ENCODE assay signal across 8 mouse cellular contexts in genomic region chr1:157411341-157411710, GRCm38 (mm10). TPM values are rescaled to one million over a fixed set of nuclear protein-coding genes. Genes with fewer than 3 reads are reported as not detected.
DNase-seq lines count a peak whose midpoint lies in the region; ATAC-seq lines count a peak whose summit lies in the region.

No protein-coding gene starts in this region.

- H3K9me3 ChIP-seq in lung, embryonic 15.5 days, result no peaks in the 10 kb centered on the region
- H3K9me3 ChIP-seq in embryonic facial prominence, embryonic 15.5 days (replicated peaks), result no peaks in the 10 kb centered on the region
- no peaks in the 10 kb centered on the region for H3K9me3 ChIP-seq in limb, embryonic 10.5 days (replicated peaks)
- no peaks in the 10 kb centered on the region for H3K9me3 ChIP-seq in neural tube, embryonic 15.5 days (replicated peaks)

- ATAC-seq in lung, embryonic 15.5 days (ENCODE audit: borderline replicate concordance, extremely low read depth, low FRiP score, low TSS enrichment), result no peak
- no peak for ATAC-seq in embryonic facial prominence, embryonic 15.5 days (ENCODE audit: insufficient number of reproducible peaks, low FRiP score, low TSS enrichment, low read depth)
- no peak for ATAC-seq in neural tube, embryonic 15.5 days (ENCODE audit: low FRiP score)

- WGBS in lung, embryonic 15.5 days, result under 1% methylated on average over 4 of the region's 4 CpGs
- 1% methylated on average over 4 of the region's 4 CpGs for WGBS in embryonic facial prominence, embryonic 15.5 days
- WGBS in limb, embryonic 10.5 days, result 0% methylated on average over 4 of the region's 4 CpGs
- 0% methylated on average over 4 of the region's 4 CpGs for whole genome bisulfite sequencing in neural tube, embryonic 15.5 days

- H3K36me3 ChIP-seq in lung, embryonic 15.5 days, result no peaks in the 10 kb centered on the region
- H3K36me3 ChIP-seq in embryonic facial prominence, embryonic 15.5 days, result no peaks in the 10 kb centered on the region
- H3K36me3 ChIP-seq in limb, embryonic 10.5 days, result no peaks in the 10 kb centered on the region
- no peaks in the 10 kb centered on the region for H3K36me3 ChIP-seq in neural tube, embryonic 15.5 days

- DNase-seq in lung, postnatal 4 days, result no peak
- DNase-seq in limb, embryonic 10.5 days (ENCODE audit: low spot score), result no peak
- no peak for DNase-seq in adrenal gland, postnatal 25 days
- no peak for DNase-seq in cerebellum, postnatal 14 days
- no peak for DNase-seq in cerebellum, adult 8-10 months

- peak overlapping the region; percentile 69 for H3K9ac ChIP-seq in lung, embryonic 15.5 days
- H3K9ac ChIP-seq in embryonic facial prominence, embryonic 15.5 days, result peak overlapping the region; percentile 50
- peak overlapping the region; percentile 85 for H3K9ac ChIP-seq in neural tube, embryonic 15.5 days (replicated peaks)

- H3K27ac ChIP-seq in lung, embryonic 15.5 days, result peak overlapping the region; percentile 96
- no peak overlapping the region; the same call in 1 of the 2 replicates for H3K27ac ChIP-seq in embryonic facial prominence, embryonic 15.5 days (replicated peaks)
- peak overlapping the region; percentile 92 for H3K27ac ChIP-seq in limb, embryonic 10.5 days
- H3K27ac ChIP-seq in neural tube, embryonic 15.5 days (replicated peaks), result peak overlapping the region; percentile 98

- H3K4me1 ChIP-seq in lung, embryonic 15.5 days, result peaks cover 21% of the 10 kb centered on the region
- no peaks in the 10 kb centered on the region for H3K4me1 ChIP-seq in embryonic facial prominence, embryonic 15.5 days
- H3K4me1 ChIP-seq in limb, embryonic 10.5 days, result peaks cover 12% of the 10 kb centered on the region
- peaks cover 13% of the 10 kb centered on the region for H3K4me1 ChIP-seq in neural tube, embryonic 15.5 days

- peak overlapping the region; percentile 87 for H3K4me2 ChIP-seq in lung, embryonic 15.5 days
- peak overlapping the region; percentile 82 for H3K4me2 ChIP-seq in embryonic facial prominence, embryonic 15.5 days (replicated peaks)
- H3K4me2 ChIP-seq in neural tube, embryonic 15.5 days, result peak overlapping the region; percentile 72

- no peaks in the 10 kb centered on the region for H3K27me3 ChIP-seq in lung, embryonic 15.5 days
- no peaks in the 10 kb centered on the region for H3K27me3 ChIP-seq in embryonic facial prominence, embryonic 15.5 days
- no peaks in the 10 kb centered on the region for H3K27me3 ChIP-seq in limb, embryonic 10.5 days (ENCODE audit: low read depth, poor library complexity, severe bottlenecking)
- H3K27me3 ChIP-seq in neural tube, embryonic 15.5 days (replicated peaks), result no peaks in the 10 kb centered on the region

- peak overlapping the region; percentile 91 for H3K4me3 ChIP-seq in lung, embryonic 15.5 days
- H3K4me3 ChIP-seq in embryonic facial prominence, embryonic 15.5 days (replicated peaks), result peak overlapping the region; percentile 93
- H3K4me3 ChIP-seq in limb, embryonic 10.5 days, result peak overlapping the region; percentile 97
- H3K4me3 ChIP-seq in neural tube, embryonic 15.5 days (replicated peaks), result peak overlapping the region; percentile 94

RNA-seq across cellular contexts. Expression of gene Rasal2, which starts 1.1 kb away (rescaled TPM):
- polyA plus RNA-seq in lung, embryonic 15.5 days (2015; fragmentation: Nextera tagmentation; extraction: Ambion mirVana), result 8.9 and 9.5 TPM in 2 replicates
- 16.8 and 17.1 TPM in 2 replicates for polyA plus RNA-seq in embryonic facial prominence, embryonic 15.5 days (2015; fragmentation: Nextera tagmentation; extraction: Ambion mirVana)
- 5.8 and 6.2 TPM in 2 replicates for polyA plus RNA-seq in limb, embryonic 10.5 days (2016; fragmentation: Nextera tagmentation; extraction: Ambion mirVana)
- 34.2 and 39.1 TPM in 2 replicates for polyA plus RNA-seq in neural tube, embryonic 15.5 days (2015; fragmentation: Nextera tagmentation; extraction: Ambion mirVana)
- 14.5 and 16.9 TPM in 2 replicates for total RNA-seq in adrenal gland, postnatal 25 days (2021)

RNA-seq across cellular contexts. Expression of gene Cryzl2, which starts 47.1 kb away (rescaled TPM):
- 11.4 and 13.4 TPM in 2 replicates for polyA plus RNA-seq in lung, embryonic 15.5 days (2015; fragmentation: Nextera tagmentation; extraction: Ambion mirVana)
- 14.1 and 14.2 TPM in 2 replicates for polyA plus RNA-seq in embryonic facial prominence, embryonic 15.5 days (2015; fragmentation: Nextera tagmentation; extraction: Ambion mirVana)
- polyA plus RNA-seq in limb, embryonic 10.5 days (2016; fragmentation: Nextera tagmentation; extraction: Ambion mirVana), result 4.6 and 7.6 TPM in 2 replicates
- polyA plus RNA-seq in neural tube, embryonic 15.5 days (2015; fragmentation: Nextera tagmentation; extraction: Ambion mirVana), result 6.5 and 8.6 TPM in 2 replicates
- total RNA-seq in adrenal gland, postnatal 25 days (2021), result 45.7 and 60.0 TPM in 2 replicates
